Mouse (Mus musculus): ENCODE data around the gene Clip4. TPM values are rescaled to one million over a fixed set of nuclear protein-coding genes. Genes with fewer than 3 reads are reported as not detected.
A peak's percentile ranks its signal among the peaks of the same experiment; 100 is the strongest.

The Clip4 gene
- total and polyA plus RNA-seq, 2 experiments from 2014 or later: 15.8 to 16.9 TPM

GRCm38 (mm10) chr17:71780945-71781344, 12.7 kb downstream of the Clip4 start:
- no peak for TF ChIP-seq CTCF (IDR thresholded peaks at IDR 0.05)
- DNase-seq (ENCODE audit: low spot score): no peak
- H3K4me2 ChIP-seq (ENCODE audit: low read depth, low read length, poor library complexity, severe bottlenecking): no peak overlapping the region
- H3K9me3 ChIP-seq (ENCODE audit: low read length): 0 out of 2 replicates have a peak, but pooled peaks cover 4% of the 10 kb centered on the region
- 0 out of 2 replicates have a peak, but pooled peaks cover 6% of the 10 kb centered on the region for H3K4me1 ChIP-seq (ENCODE audit: insufficient read depth, low read length)
- no peak for ATAC-seq (ENCODE audit: low FRiP score)
- H3K4me3 ChIP-seq (ENCODE audit: low read depth, low read length): no peak overlapping the region
- no peak overlapping the region for H3K27ac ChIP-seq (ENCODE audit: low read depth, low read length)
- no peak overlapping the region for H3K9ac ChIP-seq (replicated peaks; ENCODE audit: low read length, poor library complexity, severe bottlenecking)
- no peaks in the 10 kb centered on the region for H3K27me3 ChIP-seq (ENCODE audit: insufficient read depth, low read length)
- no peaks in the 10 kb centered on the region for H3K36me3 ChIP-seq (ENCODE audit: insufficient read depth, low read length)
- WGBS: 90% methylated on average over 4 of the region's 4 CpGs

- Histone ChIP-seq H3K4me1 (ENCODE audit: insufficient read depth, low read length) (0 out of 2 replicates have a peak, but pooled peaks cover 6% of the 10 kb centered on the region), H3K9ac (replicated peaks; ENCODE audit: low read length, poor library complexity, severe bottlenecking) (peak overlapping the region; percentile 91), H3K9me3 (ENCODE audit: low read length) (0 out of 2 replicates have a peak, but pooled peaks cover 4% of the 10 kb centered on the region), H3K36me3 (ENCODE audit: insufficient read depth, low read length) (no peaks in the 10 kb centered on the region), H3K4me3 (ENCODE audit: low read depth, low read length) (peak overlapping the region; percentile 81), H3K27ac (ENCODE audit: low read depth, low read length) (peak overlapping the region; percentile 79), H3K27me3 (ENCODE audit: insufficient read depth, low read length) (no peaks in the 10 kb centered on the region), H3K4me2 (ENCODE audit: low read depth, low read length, poor library complexity, severe bottlenecking) (peak overlapping the region; percentile 63)
- TF ChIP-seq CTCF (IDR thresholded peaks at IDR 0.05): peak; percentile 48
- ATAC-seq (ENCODE audit: low FRiP score): peak; percentile 91
- 0% methylated on average over 15 of the region's 29 CpGs for WGBS
- peak; percentile 73 for DNase-seq (ENCODE audit: low spot score)
Measured at GRCm38 (mm10) chr17:71782242-71782698, 14.0 kb downstream of the Clip4 start.

- Histone ChIP-seq H3K4me2 (ENCODE audit: low read depth, low read length, poor library complexity, severe bottlenecking) (peak overlapping the region; percentile 63), H3K27ac (ENCODE audit: low read depth, low read length) (peak overlapping the region; percentile 79), H3K9ac (replicated peaks; ENCODE audit: low read length, poor library complexity, severe bottlenecking) (peak overlapping the region; percentile 91), H3K27me3 (ENCODE audit: insufficient read depth, low read length) (no peaks in the 10 kb centered on the region), H3K4me3 (ENCODE audit: low read depth, low read length) (peak overlapping the region; percentile 81), H3K36me3 (ENCODE audit: insufficient read depth, low read length) (no peaks in the 10 kb centered on the region), H3K4me1 (ENCODE audit: insufficient read depth, low read length) (0 out of 2 replicates have a peak, but pooled peaks cover 6% of the 10 kb centered on the region), H3K9me3 (ENCODE audit: low read length) (0 out of 2 replicates have a peak, but pooled peaks cover 4% of the 10 kb centered on the region)
- ATAC-seq (ENCODE audit: low FRiP score) (peak; percentile 81), DNase-seq (ENCODE audit: low spot score) (peak; percentile 54)
- TF ChIP-seq CTCF (IDR thresholded peaks at IDR 0.05): peak; percentile 34
- WGBS: under 1% methylated on average over 25 of the region's 59 CpGs
Measured at GRCm38 (mm10) chr17:71782699-71783365, 14.6 kb downstream of the Clip4 start.

GRCm38 (mm10) chr17:71783366-71783735, 15.1 kb downstream of the Clip4 start:
- peak overlapping the region; percentile 91 for H3K9ac ChIP-seq (replicated peaks; ENCODE audit: low read length, poor library complexity, severe bottlenecking)
- DNase-seq (ENCODE audit: low spot score) (peak; percentile 39), ATAC-seq (ENCODE audit: low FRiP score) (no peak)
- H3K4me3 ChIP-seq (ENCODE audit: low read depth, low read length): peak overlapping the region; percentile 81
- H3K9me3 ChIP-seq (ENCODE audit: low read length): 0 out of 2 replicates have a peak, but pooled peaks cover 4% of the 10 kb centered on the region
- TF ChIP-seq CTCF (IDR thresholded peaks at IDR 0.05): no peak
- peak overlapping the region; percentile 63 for H3K4me2 ChIP-seq (ENCODE audit: low read depth, low read length, poor library complexity, severe bottlenecking)
- no peaks in the 10 kb centered on the region for H3K36me3 ChIP-seq (ENCODE audit: insufficient read depth, low read length)
- H3K27ac ChIP-seq (ENCODE audit: low read depth, low read length): peak overlapping the region; percentile 79
- 4% methylated on average over 10 of the region's 10 CpGs for WGBS
- H3K27me3 ChIP-seq (ENCODE audit: insufficient read depth, low read length): no peaks in the 10 kb centered on the region
- H3K4me1 ChIP-seq (ENCODE audit: insufficient read depth, low read length): 0 out of 2 replicates have a peak, but pooled peaks cover 6% of the 10 kb centered on the region

GRCm38 (mm10) chr17:71786456-71786855, 18.2 kb downstream of the Clip4 start:
- H3K4me3 ChIP-seq (ENCODE audit: low read depth, low read length): no peak overlapping the region
- H3K9ac ChIP-seq (replicated peaks; ENCODE audit: low read length, poor library complexity, severe bottlenecking): no peak overlapping the region
- no peak overlapping the region for H3K4me2 ChIP-seq (ENCODE audit: low read depth, low read length, poor library complexity, severe bottlenecking)
- DNase-seq (ENCODE audit: low spot score) (no peak), ATAC-seq (ENCODE audit: low FRiP score) (no peak)
- H3K27ac ChIP-seq (ENCODE audit: low read depth, low read length): no peak overlapping the region
- peaks cover 6% of the 10 kb centered on the region for H3K36me3 ChIP-seq (ENCODE audit: insufficient read depth, low read length)
- H3K4me1 ChIP-seq (ENCODE audit: insufficient read depth, low read length): 0 out of 2 replicates have a peak, but pooled peaks cover 6% of the 10 kb centered on the region
- H3K27me3 ChIP-seq (ENCODE audit: insufficient read depth, low read length): no peaks in the 10 kb centered on the region
- no peaks in the 10 kb centered on the region for H3K9me3 ChIP-seq (ENCODE audit: low read length)
- no peak for TF ChIP-seq CTCF (IDR thresholded peaks at IDR 0.05)

GRCm38 (mm10) chr17:71791109-71791508, 22.8 kb downstream of the Clip4 start:
- ATAC-seq (ENCODE audit: low FRiP score) (no peak), DNase-seq (ENCODE audit: low spot score) (no peak)
- Histone ChIP-seq H3K27ac (ENCODE audit: low read depth, low read length) (no peak overlapping the region), H3K9me3 (ENCODE audit: low read length) (no peaks in the 10 kb centered on the region), H3K4me2 (ENCODE audit: low read depth, low read length, poor library complexity, severe bottlenecking) (no peak overlapping the region), H3K4me3 (ENCODE audit: low read depth, low read length) (no peak overlapping the region), H3K9ac (replicated peaks; ENCODE audit: low read length, poor library complexity, severe bottlenecking) (no peak overlapping the region), H3K4me1 (ENCODE audit: insufficient read depth, low read length) (no peaks in the 10 kb centered on the region), H3K27me3 (ENCODE audit: insufficient read depth, low read length) (no peaks in the 10 kb centered on the region), H3K36me3 (ENCODE audit: insufficient read depth, low read length) (peaks cover 14% of the 10 kb centered on the region)
- WGBS: 92% methylated on average over 4 of the region's 4 CpGs
- no peak for TF ChIP-seq CTCF (IDR thresholded peaks at IDR 0.05)

All from midbrain, postnatal 0 days (tissue).